Mouse (Mus musculus) ES-E14 (cell line): ENCODE measurements around the gene Inf2. TPM values are rescaled to one million over a fixed set of nuclear protein-coding genes. Genes with fewer than 3 reads are reported as not detected.

ENCODE experiments used
- DNase-seq: peaks from one replicate; pipeline ENCODE4 v3.0.0-alpha.2; 2013; ENCODE audit warnings: low read depth, low spot score
- H3K27ac ChIP-seq: 2 replicates; pipeline ENCODE4 v1.5.1; 2012; ENCODE audit warnings: low read depth, mild to moderate bottlenecking, low read length, moderate library complexity, mixed read lengths; ENCODE audit not compliant: poor library complexity, insufficient read depth, severe bottlenecking
- H3K36me3 ChIP-seq: 2 replicates; pipeline ENCODE4 v1.6.1; 2012; ENCODE audit warnings: mild to moderate bottlenecking, low read length, moderate library complexity, mixed read lengths; ENCODE audit not compliant: control insufficient read depth, poor library complexity, insufficient read depth, severe bottlenecking
- H3K4me1 ChIP-seq, 2 experiments: fragments of 150-350 bp in 1 of 2; sonication (generic) in 1 of 2; 2 replicates each; pipeline ENCODE4 v1.6.1; 2012; ENCODE audit warnings: low read length in 2 of 2, mild to moderate bottlenecking in 1 of 2, mixed read lengths in 1 of 2; ENCODE audit not compliant: control insufficient read depth in 2 of 2, insufficient read depth in 2 of 2, poor library complexity in 1 of 2
- H3K4me3 ChIP-seq, 2 experiments: fragments of 150-350 bp in 1 of 2; sonication (generic) in 1 of 2; 2 replicates each; pipeline ENCODE4 v1.5.1; 2012; ENCODE audit warnings: low read length in 2 of 2, low read depth in 1 of 2, mild to moderate bottlenecking in 1 of 2, mixed read lengths in 1 of 2; ENCODE audit not compliant: insufficient read depth in 1 of 2, poor library complexity in 1 of 2, severe bottlenecking in 1 of 2
- H3K9ac ChIP-seq: 2 replicates; pipeline ENCODE4 v1.6.1; 2012; ENCODE audit warnings: low read depth, mild to moderate bottlenecking, low read length, mixed read lengths; ENCODE audit not compliant: poor library complexity, insufficient read depth, severe bottlenecking
- H3K9me3 ChIP-seq: fragments of 150-350 bp; sonication (generic); 2 replicates; pipeline ENCODE4 v1.6.1; 2012; ENCODE audit warnings: low read depth, mild to moderate bottlenecking, low read length; ENCODE audit not compliant: control insufficient read depth, insufficient read depth
- CHD2 ChIP-seq: IDR thresholded peaks from 2 replicates; pipeline ENCODE4 v1.6.1; 2014; ENCODE audit warnings: mild to moderate bottlenecking, low read depth, low read length, inconsistent platforms
- HCFC1 ChIP-seq: IDR thresholded peaks from 2 replicates; pipeline ENCODE4 v1.6.1; 2012; ENCODE audit warnings: low read length, inconsistent platforms, borderline replicate concordance; ENCODE audit not compliant: insufficient read depth
- MAFK ChIP-seq: IDR thresholded peaks from 2 replicates; pipeline ENCODE4 v1.6.1; 2014; ENCODE audit warnings: mild to moderate bottlenecking, low read depth, low read length, inconsistent platforms; ENCODE audit not compliant: insufficient read depth
- ZC3H11A ChIP-seq: IDR thresholded peaks from 2 replicates; pipeline ENCODE4 v1.6.1; 2012; ENCODE audit warnings: low read depth, mild to moderate bottlenecking, inconsistent platforms, low read length, borderline replicate concordance
- ZNF384 ChIP-seq: IDR thresholded peaks from 2 replicates; pipeline ENCODE4 v1.6.1; 2012; ENCODE audit warnings: low read depth, low read length, inconsistent platforms
- in situ Hi-C, 2 experiments: fragments of 600-800 bp; cut with MboI; formaldehyde crosslinking; loops; one replicate each; pipeline ENCODE4 v1.15.1; 2025; ENCODE audit warnings: low sequenced_read_pairs in 2 of 2, inconsistent platforms in 1 of 2; ENCODE audit not compliant: unreplicated experiment in 2 of 2
- total RNA-seq: library from RNA; depleted of rRNA; stranded (reverse); fragments of 300-350 nt; gene quantifications from 2 replicates; pipeline ENCODE4 v1.2.3, GENCODE M21; 2012

The Inf2 gene
- total RNA-seq, 1 experiment = 21.0 TPM

GRCm38 (mm10) chr12:112591240-112591639 lies 2.7 kb downstream of the Inf2 start:
- Histone ChIP-seq H3K36me3 (no peaks in the 10 kb centered on the region; the same call in 1 of the 2 replicates), H3K9ac (no peak overlapping the region), H3K4me1 (peaks cover 6 to 25% of the 10 kb centered on the region in 2 experiments; a peak in 3 of 4 replicates), H3K27ac (no peak overlapping the region), H3K4me3 (no peak overlapping the region), H3K9me3 (no peaks in the 10 kb centered on the region)
- DNase-seq = no peak
- no peak for TF ChIP-seq MAFK
- no peak for TF ChIP-seq CHD2
- TF ChIP-seq HCFC1 = no peak
- no peak for TF ChIP-seq ZNF384
- no peak for TF ChIP-seq ZC3H11A
- in situ Hi-C loops = no loop called here

GRCm38 (mm10) chr12:112591730-112592129 lies 3.1 kb downstream of the Inf2 start:
- H3K4me1 ChIP-seq = peaks cover 6 to 28% of the 10 kb centered on the region in 2 experiments; a peak in 3 of 4 replicates
- no peak overlapping the region for H3K4me3 ChIP-seq
- no peak overlapping the region for H3K9ac ChIP-seq
- H3K27ac ChIP-seq = no peak overlapping the region
- in situ Hi-C loops = no loop called here
- no peaks in the 10 kb centered on the region; the same call in 1 of the 2 replicates for H3K36me3 ChIP-seq
- DNase-seq = no peak
- no peak for TF ChIP-seq ZNF384
- no peak for TF ChIP-seq ZC3H11A
- no peak for TF ChIP-seq MAFK
- H3K9me3 ChIP-seq = no peaks in the 10 kb centered on the region

- Histone ChIP-seq H3K4me3 (no peak overlapping the region), H3K9me3 (no peaks in the 10 kb centered on the region), H3K27ac (no peak overlapping the region), H3K4me1 (peaks cover 6 to 24% of the 10 kb centered on the region in 2 experiments; a peak in 3 of 4 replicates), H3K36me3 (no peaks in the 10 kb centered on the region; the same call in 1 of the 2 replicates), H3K9ac (no peak overlapping the region)
- in situ Hi-C loops = no loop called here
- TF ChIP-seq ZC3H11A (no peak), ZNF384 (no peak), HCFC1 (no peak)
- DNase-seq = no peak
These were observed 4.6 kb downstream of the Inf2 start for GRCm38 (mm10) chr12:112592985-112593734.

- no peak for DNase-seq
- H3K4me3 ChIP-seq = no peak overlapping the region
- in situ Hi-C loops = no loop called here
- H3K4me1 ChIP-seq = peaks cover 5 to 34% of the 10 kb centered on the region in 2 experiments; a peak in 3 of 4 replicates
- H3K9me3 ChIP-seq = no peaks in the 10 kb centered on the region
- H3K36me3 ChIP-seq = no peaks in the 10 kb centered on the region; the same call in 1 of the 2 replicates
- TF ChIP-seq HCFC1 (no peak), ZNF384 (no peak), CHD2 (no peak), MAFK (no peak), ZC3H11A (no peak)
- H3K9ac ChIP-seq = no peak overlapping the region
- no peak overlapping the region for H3K27ac ChIP-seq
These were observed 5.6 kb downstream of the Inf2 start for GRCm38 (mm10) chr12:112593951-112594915.
